Mouse (Mus musculus) granulocyte monocyte progenitor cell, adult 5-6 weeks (primary cell): ENCODE data around the gene Kif5c. TPM values are rescaled to one million over a fixed set of nuclear protein-coding genes. Genes with fewer than 3 reads are reported as not detected.

ENCODE experiments used
- ATAC-seq: replicated peaks from 2 replicates; pipeline ENCODE4 v1.8.0; 2016; ENCODE audit warnings: mild to moderate bottlenecking, moderate TSS enrichment, inconsistent platforms; ENCODE audit not compliant: poor library complexity, severe bottlenecking
- total RNA-seq, 2 experiments: library from RNA; stranded (forward) in 1 of 2; stranded (reverse) in 1 of 2; fragments of 200-712, 200-1000 nt in 1 of 2; fragments of >200 nt in 1 of 2; fragmentation: Nextera tagmentation in 1 of 2; gene quantifications; 2 replicates each; pipeline ENCODE4 v1.2.3; 2014 to 2017

Gene Kif5c
- total RNA-seq, 2 experiments from 2014 or later: not detected

GRCm38 (mm10) chr2:49620626-49621117 lies 1.6 kb downstream of the Kif5c start:
- ATAC-seq: no peak

DNA sequence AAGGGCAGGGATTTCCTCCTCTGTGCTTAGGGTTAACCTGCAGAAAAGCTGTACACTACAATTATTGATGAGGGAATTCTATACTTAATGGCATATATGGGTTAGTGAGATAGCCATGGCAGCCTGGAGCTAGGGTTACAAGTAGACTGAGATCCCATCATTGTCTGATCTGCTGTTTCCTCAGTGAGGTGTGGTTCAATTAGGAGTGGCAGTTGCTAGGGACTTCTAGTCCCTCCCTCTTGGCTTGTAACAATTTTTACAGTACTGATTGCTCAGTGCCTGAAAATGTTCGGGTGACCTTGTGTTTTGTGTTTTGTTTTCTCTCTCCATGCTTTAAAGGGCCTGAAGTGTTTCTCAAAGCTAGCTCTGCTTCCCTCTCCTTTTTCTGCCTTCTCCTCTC lies 2.1 kb downstream of the Kif5c start:
- no peak for ATAC-seq

- ATAC-seq: no peak
Observed at GRCm38 (mm10) chr2:49625581-49625980, 6.5 kb downstream of the Kif5c start.

DNA sequence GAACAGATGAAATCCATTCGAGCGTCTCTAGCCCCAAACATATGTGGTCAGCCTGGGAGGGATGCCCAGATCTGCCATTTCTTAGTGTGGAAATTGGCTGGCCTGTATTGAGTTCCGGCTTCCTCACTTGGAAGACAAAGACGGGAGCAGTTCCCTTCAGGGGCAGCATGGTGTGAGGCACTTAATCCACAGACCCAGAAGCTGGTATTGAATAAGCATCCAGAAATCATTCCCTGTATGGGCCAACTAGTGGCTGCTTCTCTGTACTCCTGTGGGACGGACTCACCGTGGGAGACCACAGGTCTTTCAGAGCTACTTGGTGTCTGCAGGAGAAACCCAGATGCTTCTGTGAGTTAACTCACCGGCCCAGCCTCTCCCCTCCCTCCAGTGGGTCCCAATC lies 8.5 kb downstream of the Kif5c start:
- no peak for ATAC-seq

- ATAC-seq: no peak
Observed at GRCm38 (mm10) chr2:49628094-49628705, 9.1 kb downstream of the Kif5c start.

DNA sequence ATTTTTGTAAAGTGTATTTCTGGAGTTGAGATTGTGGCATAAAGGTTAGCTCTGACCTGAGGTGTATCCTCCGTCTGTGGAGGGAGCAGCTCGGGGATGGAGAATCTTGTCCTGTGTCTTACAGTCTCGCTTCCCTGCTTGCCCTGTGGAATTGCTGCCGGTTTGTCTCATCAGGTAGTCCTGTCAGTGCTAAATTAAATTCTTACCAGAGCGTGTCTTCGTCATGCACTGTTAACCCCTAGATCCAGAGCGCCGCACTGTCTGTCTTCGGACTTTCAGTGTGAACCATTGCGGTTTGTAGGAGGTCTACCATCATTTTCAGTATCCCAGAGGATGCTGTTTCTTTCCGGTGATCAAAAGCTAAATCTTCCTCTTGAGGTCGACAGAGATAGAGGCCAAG lies 10.1 kb downstream of the Kif5c start:
- no peak for ATAC-seq

DNA sequence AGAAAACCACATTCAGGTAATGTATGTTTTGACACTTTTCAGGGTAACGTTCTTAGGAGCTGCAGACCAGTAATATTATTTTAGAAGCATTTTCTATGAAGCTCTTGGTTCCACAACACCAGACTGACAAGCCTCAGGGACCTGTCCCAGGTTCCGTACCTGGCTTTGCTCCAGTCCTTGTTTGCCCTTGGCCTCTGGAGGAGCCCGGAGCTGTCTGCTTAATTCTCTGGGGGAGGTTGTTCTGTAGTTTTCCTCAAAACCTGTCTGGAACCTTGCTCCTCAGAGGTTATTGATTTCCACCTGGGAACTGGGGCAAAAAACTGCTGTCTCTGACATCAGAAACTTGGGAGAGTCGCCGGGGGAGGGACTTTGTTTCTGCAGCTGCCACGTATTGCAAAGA lies 11.5 kb downstream of the Kif5c start:
- ATAC-seq: no peak

DNA sequence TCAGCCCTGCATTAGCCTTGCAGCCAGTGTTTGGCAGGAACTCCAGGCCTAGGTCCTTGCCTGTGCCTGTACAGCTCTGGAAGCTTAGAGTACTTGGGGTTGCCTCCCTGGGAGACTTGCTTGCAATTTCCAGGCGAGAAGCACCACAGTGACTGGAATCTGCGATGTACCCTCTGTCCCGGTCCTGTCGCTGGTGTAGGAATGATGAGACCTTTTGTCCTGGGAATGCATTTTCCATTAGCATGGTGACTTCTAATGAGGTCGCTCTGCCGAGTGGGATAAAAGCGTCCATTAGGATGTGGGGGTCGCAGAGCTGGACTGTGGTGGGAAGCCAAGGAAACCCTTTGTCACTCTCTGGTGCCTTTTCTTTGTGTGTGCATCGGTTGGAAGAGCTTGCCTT lies 14.1 kb downstream of the Kif5c start:
- no peak for ATAC-seq

- no peak for ATAC-seq
Observed at GRCm38 (mm10) chr2:49642761-49643160, 23.7 kb downstream of the Kif5c start.

DNA sequence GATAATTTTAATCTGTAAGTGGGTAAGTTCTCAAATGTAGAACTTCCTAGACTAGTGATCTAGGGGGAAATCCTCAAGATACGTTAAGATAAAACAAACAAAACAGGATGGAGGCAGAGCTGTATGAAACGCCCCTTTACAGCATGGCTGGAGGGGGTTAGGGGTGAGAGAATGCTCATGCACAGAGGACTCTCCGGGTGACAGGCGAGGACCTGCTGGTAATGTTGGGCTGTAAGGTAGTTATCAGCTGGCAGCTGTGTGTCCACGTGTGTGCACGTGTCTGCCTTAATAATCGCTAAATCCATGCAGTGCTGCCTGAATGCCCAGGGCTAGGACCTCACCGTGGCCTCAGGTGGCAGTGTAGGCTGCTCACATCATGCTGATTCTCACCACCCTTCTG lies 24.7 kb downstream of the Kif5c start:
- ATAC-seq: no peak

- no peak for ATAC-seq
Observed at GRCm38 (mm10) chr2:49647591-49647990, 28.5 kb downstream of the Kif5c start.

GRCm38 (mm10) chr2:49648344-49648743 lies 29.2 kb downstream of the Kif5c start:
- ATAC-seq: no peak

DNA sequence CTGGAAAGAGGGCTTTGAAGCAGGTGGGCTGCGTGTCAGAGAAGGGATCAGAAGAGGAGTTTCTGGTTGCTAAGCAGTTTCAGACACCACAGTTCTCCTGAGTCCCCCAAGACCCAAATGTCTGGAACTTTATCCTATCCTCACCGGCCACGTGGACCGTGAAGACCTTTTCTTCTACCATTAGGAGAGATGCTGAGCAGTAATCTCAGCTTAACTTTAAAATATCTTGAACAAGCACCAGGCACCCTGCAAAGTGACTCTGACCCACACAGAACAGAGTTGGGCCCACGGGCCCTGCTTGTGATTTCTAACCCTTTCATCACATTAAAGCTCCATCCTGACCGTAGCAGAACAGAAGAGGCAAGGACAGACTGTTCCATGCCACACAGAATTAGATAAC lies 29.7 kb downstream of the Kif5c start:
- no peak for ATAC-seq

- ATAC-seq: no peak
Observed at GRCm38 (mm10) chr2:49649211-49649610, 30.1 kb downstream of the Kif5c start.

GRCm38 (mm10) chr2:49651737-49652136 lies 32.6 kb downstream of the Kif5c start:
- no peak for ATAC-seq

DNA sequence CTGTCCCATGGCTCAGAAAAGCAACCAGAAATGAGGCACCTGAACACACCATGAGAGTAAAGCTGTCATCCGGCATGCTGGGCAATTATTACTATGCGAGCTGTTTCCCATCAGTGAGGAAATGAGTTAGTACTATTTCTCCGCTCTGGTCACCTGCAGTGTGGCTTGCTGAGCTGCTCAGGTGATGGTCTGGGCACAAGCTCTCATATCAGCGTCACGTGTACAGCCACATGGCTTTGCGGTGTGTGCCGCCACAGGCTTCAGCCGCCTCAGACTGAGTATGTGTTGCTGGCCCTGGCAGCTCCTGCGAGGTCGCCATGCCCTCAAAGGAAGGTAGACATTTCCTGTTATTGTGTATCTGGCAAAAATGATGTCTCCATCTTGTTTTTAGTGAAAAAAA lies 35.5 kb downstream of the Kif5c start:
- ATAC-seq: no peak

- no peak for ATAC-seq
Observed at GRCm38 (mm10) chr2:49655195-49655873, 36.2 kb downstream of the Kif5c start.

DNA sequence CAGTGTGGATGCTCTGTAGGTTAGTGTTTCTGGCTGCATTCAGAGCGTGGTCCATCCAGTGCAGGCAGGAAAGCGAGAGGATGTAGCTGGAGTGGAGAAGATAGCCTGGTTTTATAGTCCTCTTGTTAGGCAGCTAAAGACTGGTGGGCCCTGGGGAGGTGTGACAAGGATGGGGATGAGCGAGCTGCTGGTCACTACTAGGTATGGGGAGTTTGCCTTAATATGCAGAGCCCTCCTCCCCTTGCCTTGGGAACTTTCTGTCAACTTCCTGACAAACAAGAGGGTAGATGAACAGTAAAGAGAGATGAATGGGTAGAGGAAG lies 36.7 kb downstream of the Kif5c start:
- no peak for ATAC-seq

DNA sequence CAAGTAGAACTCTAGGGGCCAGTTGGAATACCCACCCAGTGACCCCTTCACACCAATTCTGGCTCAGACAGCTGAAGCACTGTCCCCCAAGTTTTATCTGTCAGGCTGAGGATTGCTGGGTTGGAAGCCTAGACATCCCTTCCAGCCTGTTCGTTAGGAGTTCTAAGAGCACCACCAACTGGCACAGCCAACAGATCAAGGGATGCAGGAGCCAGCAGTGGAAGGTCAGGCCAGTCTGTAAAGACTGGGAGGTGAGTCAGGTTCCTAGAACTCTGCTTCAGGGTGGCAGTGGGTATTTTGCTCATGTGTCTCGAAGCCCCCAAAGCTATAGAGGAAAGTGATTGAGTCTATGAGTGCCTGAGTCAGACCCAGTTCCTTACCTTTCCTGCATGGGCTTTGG lies 37.9 kb downstream of the Kif5c start:
- no peak for ATAC-seq

- no peak for ATAC-seq
Observed at GRCm38 (mm10) chr2:49657666-49658065, 38.6 kb downstream of the Kif5c start.

DNA sequence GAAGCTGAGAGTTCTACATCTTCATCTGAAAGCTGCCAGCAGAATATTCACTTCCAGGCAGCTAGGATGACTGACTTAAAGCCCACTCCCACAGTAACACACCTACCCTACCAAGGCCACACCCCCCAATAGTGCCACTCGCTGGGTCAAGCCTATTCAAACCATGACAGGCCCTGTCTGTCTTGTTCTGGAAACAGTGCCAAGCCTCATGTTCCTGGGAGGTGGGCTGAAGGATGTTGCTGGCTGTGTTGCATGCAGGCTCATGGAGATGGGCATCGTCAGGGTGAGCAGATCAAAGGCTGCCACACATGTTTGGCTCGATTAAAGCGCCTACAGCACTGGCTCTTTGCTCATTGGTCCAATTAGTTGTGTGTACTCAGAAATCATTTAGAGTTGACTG lies 39.9 kb downstream of the Kif5c start:
- no peak for ATAC-seq

DNA sequence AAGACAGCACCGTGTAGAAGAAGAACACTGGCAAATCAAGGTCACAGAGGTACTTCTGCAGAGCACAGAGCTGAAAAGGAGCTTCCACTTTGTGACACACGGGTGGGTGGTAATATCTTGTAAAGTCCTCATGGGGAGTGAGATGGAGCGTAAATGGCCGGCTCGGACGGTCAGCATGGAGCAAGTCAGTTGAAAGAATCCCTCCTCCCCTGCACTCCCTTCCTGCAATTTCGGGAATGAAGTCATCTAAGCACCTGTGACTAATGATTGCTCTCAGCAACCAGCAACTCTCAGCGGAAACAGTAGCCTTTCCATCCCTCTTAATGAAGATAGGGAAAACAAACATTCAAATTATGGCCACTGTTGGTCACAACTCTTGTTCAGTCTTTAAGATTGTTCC lies 40.9 kb downstream of the Kif5c start:
- ATAC-seq: no peak
